Mouse (Mus musculus): ENCODE results near the gene Gpr137b.
"Not testable (repeated sequence)": the region's sequence is repeated elsewhere in the genome, so short reads cannot be mapped to it uniquely, and the experiment has no call there.

- not testable (repeated sequence) for TF ChIP-seq CTCF (IDR thresholded peaks at IDR 0.05; ENCODE audit: control insufficient read depth, insufficient read depth, low read length); POLR2A (IDR thresholded peaks at IDR 0.05; ENCODE audit: borderline replicate concordance, control insufficient read depth, low read depth, low read length)
Measured at GRCm38 (mm10) chr13:13437460-13438015, 43.7 kb upstream of the Gpr137b start, which contains the start of gene Nid1.

All from bone marrow, adult 2 months (tissue).